Mouse (Mus musculus): ENCODE data around the gene Aph1b. TPM values are rescaled to one million over a fixed set of nuclear protein-coding genes. Genes with fewer than 3 reads are reported as not detected.

Aph1b gene
- polyA plus RNA-seq (2014; fragmentation: Illumina TruSeq; extraction: RNeasy Lipid Tissue Mini Kit (QIAGEN cat#74804); ENCODE audit: low read depth, low replicate concordance), result 2.4 TPM

DNA sequence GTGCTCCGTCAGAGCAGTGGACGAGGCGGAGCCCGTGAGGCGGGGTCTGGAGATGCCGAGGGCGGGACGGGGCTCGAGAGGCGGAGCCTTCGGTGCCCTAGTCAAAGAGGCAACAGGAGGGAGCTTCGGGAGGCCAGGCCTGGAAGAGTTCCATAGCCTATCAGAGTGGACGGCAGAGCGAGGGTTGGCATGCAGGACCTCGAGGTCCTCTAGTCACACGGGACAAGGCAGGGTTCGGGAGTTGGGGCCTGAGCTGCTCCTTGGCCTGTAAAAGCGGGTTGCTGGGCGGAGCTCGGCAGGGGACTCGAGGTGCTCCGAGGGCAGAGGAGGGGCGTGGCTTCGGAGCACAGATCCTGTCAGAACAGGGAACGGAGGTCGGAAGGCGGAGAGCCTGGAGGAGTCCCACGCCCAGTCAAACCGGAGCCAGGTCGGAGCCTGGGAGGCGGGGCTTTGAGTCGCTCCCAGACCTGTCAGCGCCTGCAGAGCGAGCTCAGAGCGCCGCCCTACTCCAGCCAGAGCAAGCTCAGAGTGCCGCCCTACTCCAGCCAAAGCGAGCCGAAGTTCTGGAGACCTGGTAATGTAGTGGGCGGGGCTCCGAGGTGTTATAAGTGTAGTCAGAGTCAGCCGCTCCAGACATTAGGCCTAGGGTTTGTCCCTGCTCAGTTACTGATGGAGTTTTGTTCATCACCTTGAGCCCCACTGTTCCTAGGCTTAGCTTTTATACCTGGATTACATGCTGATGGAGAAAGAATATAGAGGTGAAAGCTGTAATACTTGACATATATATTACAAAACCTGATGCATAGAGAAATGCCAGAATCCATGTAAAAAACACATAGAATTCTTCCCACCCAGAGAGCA is at the start of gene Aph1b:
Gene Aph1b, minus strand, starts transcription at position 27 of the 861 bp plus-strand sequence.

DNA sequence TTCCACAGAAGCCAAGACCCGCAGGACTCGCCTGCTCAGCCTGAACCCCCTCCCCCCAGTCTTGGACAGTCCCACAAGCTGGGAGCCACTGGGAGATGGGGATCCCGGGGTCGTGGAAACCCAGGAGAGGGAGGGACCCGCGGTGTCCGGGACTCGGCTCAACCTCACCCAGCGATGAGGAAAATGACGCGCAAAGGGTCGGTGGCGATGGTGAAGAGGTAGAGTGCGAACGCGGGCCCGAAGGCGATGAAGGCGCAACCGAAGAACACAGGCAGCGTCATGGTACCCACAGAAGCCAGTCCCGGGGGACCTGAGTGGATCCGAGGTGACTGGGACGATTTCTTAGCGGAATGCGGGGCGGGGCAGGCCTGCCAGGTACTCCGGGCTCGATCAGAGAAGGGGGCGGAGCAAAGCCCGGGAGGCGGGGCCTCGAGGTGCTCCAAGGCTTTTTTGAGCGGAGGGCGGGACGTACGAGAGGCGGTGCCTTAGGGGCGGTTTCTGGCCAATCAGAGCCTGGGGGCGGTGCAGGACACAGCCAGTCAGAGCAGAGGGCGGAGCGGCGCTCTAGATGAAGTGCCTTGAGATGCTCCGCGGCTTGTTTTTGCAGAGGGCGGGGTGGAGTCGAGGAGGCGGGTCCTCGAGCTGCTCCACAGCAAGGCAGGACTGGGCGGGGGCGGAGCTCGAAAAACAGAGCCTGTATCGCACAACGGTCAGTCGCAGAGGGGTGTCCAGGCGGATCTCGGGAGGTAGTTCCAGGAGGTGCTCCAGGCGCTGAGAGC is 39.2 kb upstream of the Aph1b start, which contains the start of gene Aph1c:
Gene Aph1c, minus strand, starts transcription at position 409 of the 779 bp plus-strand sequence.

GRCm38 (mm10) chr9:66796739-66797138 is 1.4 kb upstream of the Aph1b start, which contains the start of gene Gm10647:
Gene Gm10647 (plus strand): TSS chr9:66797039.

Other genes with a start within 250 kb of the Aph1b start
- gene Usp3, start 202.3 kb downstream of the Aph1b start, polyA plus RNA-seq (2014; fragmentation: Illumina TruSeq; extraction: RNeasy Lipid Tissue Mini Kit (QIAGEN cat#74804); ENCODE audit: low read depth, low replicate concordance), result 42.0 TPM
- gene Car12, start 81.8 kb downstream of the Aph1b start, polyA plus RNA-seq (2014; fragmentation: Illumina TruSeq; extraction: RNeasy Lipid Tissue Mini Kit (QIAGEN cat#74804); ENCODE audit: low read depth, low replicate concordance), result not detected
- gene Gm10647, start 1.5 kb upstream of the Aph1b start, polyA plus RNA-seq (2014; fragmentation: Illumina TruSeq; extraction: RNeasy Lipid Tissue Mini Kit (QIAGEN cat#74804); ENCODE audit: low read depth, low replicate concordance), result 0.19 TPM
- gene Aph1c, start 39.2 kb upstream of the Aph1b start, polyA plus RNA-seq (2014; fragmentation: Illumina TruSeq; extraction: RNeasy Lipid Tissue Mini Kit (QIAGEN cat#74804); ENCODE audit: low read depth, low replicate concordance), result 1.5 TPM
- 5.4 TPM for gene Rab8b, start 124.2 kb upstream of the Aph1b start, polyA plus RNA-seq (2014; fragmentation: Illumina TruSeq; extraction: RNeasy Lipid Tissue Mini Kit (QIAGEN cat#74804); ENCODE audit: low read depth, low replicate concordance)
- 613 TPM for gene Rps27l, start 150.6 kb upstream of the Aph1b start, polyA plus RNA-seq (2014; fragmentation: Illumina TruSeq; extraction: RNeasy Lipid Tissue Mini Kit (QIAGEN cat#74804); ENCODE audit: low read depth, low replicate concordance)
- gene Lactb, start 180.0 kb upstream of the Aph1b start, polyA plus RNA-seq (2014; fragmentation: Illumina TruSeq; extraction: RNeasy Lipid Tissue Mini Kit (QIAGEN cat#74804); ENCODE audit: low read depth, low replicate concordance), result 70.0 TPM